Mouse (Mus musculus) erythroblast, adult 5-6 weeks (primary cell): ENCODE measurements around the gene Zbtb9. TPM values are rescaled to one million over a fixed set of nuclear protein-coding genes. Genes with fewer than 3 reads are reported as not detected.

ENCODE experiments used
- total RNA-seq, 2 experiments: library from RNA; stranded (forward) in 1 of 2; stranded (reverse) in 1 of 2; fragments of 150-400 nt in 1 of 2; fragments of 200-764, 138-1000 nt in 1 of 2; gene quantifications; 2 replicates each; pipeline versions ENCODE4 v1.2.3 to v1.2.4; 2015 to 2017; ENCODE audit warnings: low replicate concordance in 2 of 2

The Zbtb9 gene
- total RNA-seq, 2 experiments from 2014 or later: 5.3 TPM; not detected in 1

Other genes starting within 250 kb of the Zbtb9 start
- 1.2 and 7.1 TPM in 2 replicates for gene Bnip1, start 192.1 kb upstream of the Zbtb9 start, total RNA-seq (2015; ENCODE audit: low replicate concordance)
- gene Bnip1, start 192.1 kb upstream of the Zbtb9 start, total RNA-seq (2017; ENCODE audit: low replicate concordance): 6.4 and 8.3 TPM in 2 replicates
- not detected in 2 replicates for gene Nkx2-5, start 128.2 kb upstream of the Zbtb9 start, total RNA-seq (2015; ENCODE audit: low replicate concordance)
- gene Nkx2-5, start 128.2 kb upstream of the Zbtb9 start, total RNA-seq (2017; ENCODE audit: low replicate concordance): not detected in 2 replicates
- 3.3 and 5.6 TPM in 2 replicates for gene Kifc5b, start 56.1 kb upstream of the Zbtb9 start, total RNA-seq (2015; ENCODE audit: low replicate concordance)
- gene Kifc5b, start 56.1 kb upstream of the Zbtb9 start, total RNA-seq (2017; ENCODE audit: low replicate concordance): 18.9 and 30.1 TPM in 2 replicates
- 4.0 TPM in 2 replicates for gene Phf1, start 40.1 kb upstream of the Zbtb9 start, total RNA-seq (2015; ENCODE audit: low replicate concordance)
- gene Phf1, start 40.1 kb upstream of the Zbtb9 start, total RNA-seq (2017; ENCODE audit: low replicate concordance): 2.5 and 4.1 TPM in 2 replicates
- gene Cuta, start 33.6 kb upstream of the Zbtb9 start, total RNA-seq (2015; ENCODE audit: low replicate concordance): 33.6 and 59.6 TPM in 2 replicates
- gene Cuta, start 33.6 kb upstream of the Zbtb9 start, total RNA-seq (2017; ENCODE audit: low replicate concordance): 10.2 and 14.4 TPM in 2 replicates
- 0.42 and 2.5 TPM in 2 replicates for gene Syngap1, start 31.9 kb upstream of the Zbtb9 start, total RNA-seq (2015; ENCODE audit: low replicate concordance)
- gene Syngap1, start 31.9 kb upstream of the Zbtb9 start, total RNA-seq (2017; ENCODE audit: low replicate concordance): 0.60 and 5.3 TPM in 2 replicates
- 28.6 and 38.5 TPM in 2 replicates for gene Bak1, start 55.8 kb downstream of the Zbtb9 start, total RNA-seq (2015; ENCODE audit: low replicate concordance)
- gene Bak1, start 55.8 kb downstream of the Zbtb9 start, total RNA-seq (2017; ENCODE audit: low replicate concordance): 6.7 and 17.0 TPM in 2 replicates
- gene Itpr3, start 84.1 kb downstream of the Zbtb9 start, total RNA-seq (2015; ENCODE audit: low replicate concordance): 0.42 and 1.2 TPM in 2 replicates
- 1.1 and 1.4 TPM in 2 replicates for gene Itpr3, start 84.1 kb downstream of the Zbtb9 start, total RNA-seq (2017; ENCODE audit: low replicate concordance)
- 37.1 and 39.7 TPM in 2 replicates for gene Uqcc2, start 160.7 kb downstream of the Zbtb9 start, total RNA-seq (2015; ENCODE audit: low replicate concordance)
- 19.8 and 25.6 TPM in 2 replicates for gene Uqcc2, start 160.7 kb downstream of the Zbtb9 start, total RNA-seq (2017; ENCODE audit: low replicate concordance)
- not detected in 2 replicates for gene Ip6k3, start 194.6 kb downstream of the Zbtb9 start, total RNA-seq (2015; ENCODE audit: low replicate concordance)
- not detected in 2 replicates for gene Ip6k3, start 194.6 kb downstream of the Zbtb9 start, total RNA-seq (2017; ENCODE audit: low replicate concordance)
- gene Lemd2, start 231.3 kb downstream of the Zbtb9 start, total RNA-seq (2015; ENCODE audit: low replicate concordance): 2.7 and 5.4 TPM in 2 replicates
- gene Lemd2, start 231.3 kb downstream of the Zbtb9 start, total RNA-seq (2017; ENCODE audit: low replicate concordance): 12.9 and 13.5 TPM in 2 replicates